Mouse (Mus musculus) thymus, adult 2 months (tissue): ENCODE measurements around the gene Dpf3. TPM values are rescaled to one million over a fixed set of nuclear protein-coding genes. Genes with fewer than 3 reads are reported as not detected.

ENCODE experiments used
- DNase-seq: peaks from one replicate; pipeline ENCODE4 v3.0.0; 2021
- H3K27ac ChIP-seq: fragments of 200-500 bp; 2 replicates; pipeline ENCODE4 v1.5.1; 2012; ENCODE audit warnings: low read length, control low read depth; ENCODE audit not compliant: control insufficient read depth, insufficient read depth
- H3K27me3 ChIP-seq: fragments of 200-500 bp; 2 replicates; pipeline ENCODE4 v1.6.1; 2012; ENCODE audit warnings: mild to moderate bottlenecking, low read length, moderate library complexity, mixed read lengths; ENCODE audit not compliant: control insufficient read depth, insufficient read depth
- H3K36me3 ChIP-seq: fragments of 200-500 bp; 2 replicates; pipeline ENCODE4 v1.6.1; 2012; ENCODE audit warnings: mild to moderate bottlenecking, low read length, moderate library complexity; ENCODE audit not compliant: control insufficient read depth, insufficient read depth
- H3K4me1 ChIP-seq: fragments of 200-500 bp; replicated peaks from 2 replicates; pipeline ENCODE4 v1.6.1; 2012; ENCODE audit warnings: low read length; ENCODE audit not compliant: control insufficient read depth, insufficient read depth
- H3K4me3 ChIP-seq: fragments of 200-500 bp; 2 replicates; pipeline ENCODE4 v1.5.1; 2012; ENCODE audit warnings: mild to moderate bottlenecking, low read length, control low read depth, moderate library complexity; ENCODE audit not compliant: control insufficient read depth, insufficient read depth
- CTCF ChIP-seq: fragments of 200-500 bp; IDR thresholded peaks from 2 replicates; pipeline ENCODE4 v1.5.1; 2012; ENCODE audit warnings: mild to moderate bottlenecking, control low read depth, low read length, moderate library complexity, borderline replicate concordance; ENCODE audit not compliant: control insufficient read depth, poor library complexity, insufficient read depth; ENCODE audit errors: extremely low read depth
- POLR2A ChIP-seq: fragments of 200-500 bp; IDR thresholded peaks from 2 replicates; pipeline ENCODE4 v1.6.1; 2012; ENCODE audit warnings: mild to moderate bottlenecking, low read length, control low read depth, moderate library complexity; ENCODE audit not compliant: control insufficient read depth, poor library complexity, insufficient read depth; ENCODE audit errors: extremely low read depth
- WGBS: fragments of 180-500 bp; shearing (Covaris S2); methylation state at CpG from one replicate; pipeline ENCODE4 v1.1.7; 2018; 5-methylcytosine and 5-hydroxymethylcytosine counted together
- polyA plus RNA-seq: library from polyadenylated mRNA; depleted of rRNA; stranded (reverse); fragments of >200 nt; gene quantifications from 2 replicates; pipeline ENCODE4 v1.2.3, GENCODE M21; 2012

Gene Dpf3
- polyA plus RNA-seq, 1 experiment = 0.65 TPM

DNA sequence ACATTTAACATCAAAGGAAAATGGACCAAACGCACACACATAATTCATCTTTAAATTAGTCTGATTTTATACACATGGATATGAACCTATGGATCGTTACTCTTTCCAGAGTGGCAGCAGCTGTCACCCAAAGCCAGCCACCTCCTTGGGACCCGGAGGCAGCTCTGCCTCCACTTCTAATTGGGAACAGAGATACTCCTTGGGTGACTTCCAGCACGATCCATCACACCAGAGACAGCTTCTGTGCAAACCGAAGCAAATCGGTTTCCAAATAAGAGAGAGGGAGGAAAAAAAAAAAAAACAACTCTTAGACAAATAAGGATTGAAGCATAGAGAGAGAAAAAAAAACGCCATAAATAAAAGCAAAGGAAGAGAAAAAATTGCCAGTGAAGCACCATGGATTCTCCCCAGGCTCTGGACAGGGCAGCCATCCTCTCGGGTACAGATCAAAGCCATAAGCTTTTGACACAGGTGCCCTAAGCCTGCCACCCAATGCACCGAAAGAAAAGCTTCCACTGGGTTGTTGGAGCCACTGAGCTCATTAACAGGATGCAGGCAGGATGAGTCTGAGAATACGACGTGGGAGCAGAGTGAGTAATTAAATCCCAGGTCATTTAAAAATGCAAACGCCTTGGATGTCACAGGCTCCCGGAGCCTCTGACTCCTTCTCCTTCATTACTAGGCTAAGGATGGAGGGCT lies 150.3 kb downstream of the Dpf3 start:
- Histone ChIP-seq H3K4me1 (peaks cover 3% of the 10 kb centered on the region), H3K36me3 (no peaks in the 10 kb centered on the region), H3K27ac (no peak overlapping the region), H3K27me3 (no peaks in the 10 kb centered on the region), H3K4me3 (no peak overlapping the region)
- no peak for TF ChIP-seq CTCF
- TF ChIP-seq POLR2A = no peak
- 64% methylated on average over 13 of the region's 13 CpGs for WGBS
- DNase-seq = no peak

DNA sequence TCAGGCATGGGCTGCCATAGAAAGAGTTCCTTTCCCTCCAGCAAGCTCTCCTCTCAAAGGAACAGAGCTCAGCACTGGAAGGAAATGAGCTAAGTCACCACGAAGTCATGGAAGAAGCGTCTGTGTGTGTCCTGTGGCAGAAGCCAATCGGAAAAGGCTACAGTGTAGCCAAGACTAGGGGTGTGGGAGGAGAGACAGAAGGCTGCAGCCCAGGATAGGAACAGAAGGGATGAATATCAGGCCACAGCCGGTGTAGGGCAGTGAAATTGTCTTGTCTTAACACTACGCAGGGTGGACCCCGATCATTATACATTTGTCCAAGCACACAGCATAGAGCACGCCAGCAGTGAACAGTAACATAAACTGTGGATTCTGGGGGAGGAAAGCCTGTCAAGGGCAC lies 157.5 kb downstream of the Dpf3 start:
- H3K36me3 ChIP-seq = no peaks in the 10 kb centered on the region
- no peaks in the 10 kb centered on the region; the same call in 1 of the 2 replicates for H3K4me1 ChIP-seq
- no peak for DNase-seq
- no peaks in the 10 kb centered on the region for H3K27me3 ChIP-seq
- WGBS = 80% methylated on average over 7 of the region's 7 CpGs
- no peak overlapping the region for H3K27ac ChIP-seq
- no peak overlapping the region for H3K4me3 ChIP-seq
- TF ChIP-seq CTCF (no peak), POLR2A (no peak)

DNA sequence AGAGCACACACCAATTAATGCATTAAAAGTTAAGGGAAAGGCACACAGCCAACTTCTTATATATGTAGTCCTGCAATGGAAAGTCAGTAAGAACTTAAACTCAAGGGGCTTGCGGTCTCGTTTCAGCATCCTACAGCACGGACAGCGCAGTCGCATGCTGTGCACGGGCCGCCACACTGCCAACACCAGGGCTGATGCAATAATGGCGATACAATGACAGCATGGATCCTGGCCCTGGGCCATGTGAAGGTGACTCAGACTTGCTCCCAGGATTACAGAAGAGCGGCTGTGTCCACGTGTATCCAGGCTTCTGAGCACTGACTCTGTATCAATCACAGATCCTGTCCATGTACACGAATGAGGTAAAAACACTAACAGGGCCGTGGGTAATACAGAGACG lies 158.6 kb downstream of the Dpf3 start:
- no peak for DNase-seq
- Histone ChIP-seq H3K27me3 (no peaks in the 10 kb centered on the region), H3K4me1 (no peaks in the 10 kb centered on the region; the same call in 1 of the 2 replicates), H3K36me3 (no peaks in the 10 kb centered on the region), H3K27ac (no peak overlapping the region), H3K4me3 (no peak overlapping the region)
- TF ChIP-seq POLR2A = no peak
- no peak for TF ChIP-seq CTCF
- 93% methylated on average over 13 of the region's 13 CpGs for WGBS

DNA sequence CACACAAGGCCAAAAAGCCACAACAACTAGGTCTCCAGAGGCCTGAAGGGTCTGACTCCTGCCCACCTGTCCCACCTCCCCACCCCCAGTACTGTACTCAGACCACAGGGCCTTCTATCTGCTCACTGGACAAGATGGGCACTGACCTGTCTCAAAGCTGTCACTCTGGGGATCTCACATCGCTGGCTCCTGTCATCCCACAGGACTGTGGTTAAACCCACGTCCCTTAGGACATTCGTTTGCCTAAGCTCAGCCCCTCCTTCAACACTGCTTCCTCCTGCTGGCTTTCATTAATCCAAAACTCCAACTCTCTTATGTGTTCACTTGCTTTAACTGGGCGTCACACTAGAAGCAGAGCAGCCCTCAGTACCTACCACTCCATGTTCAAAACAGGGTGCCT lies 159.0 kb downstream of the Dpf3 start:
- 71% methylated on average over 4 of the region's 4 CpGs for WGBS

DNA sequence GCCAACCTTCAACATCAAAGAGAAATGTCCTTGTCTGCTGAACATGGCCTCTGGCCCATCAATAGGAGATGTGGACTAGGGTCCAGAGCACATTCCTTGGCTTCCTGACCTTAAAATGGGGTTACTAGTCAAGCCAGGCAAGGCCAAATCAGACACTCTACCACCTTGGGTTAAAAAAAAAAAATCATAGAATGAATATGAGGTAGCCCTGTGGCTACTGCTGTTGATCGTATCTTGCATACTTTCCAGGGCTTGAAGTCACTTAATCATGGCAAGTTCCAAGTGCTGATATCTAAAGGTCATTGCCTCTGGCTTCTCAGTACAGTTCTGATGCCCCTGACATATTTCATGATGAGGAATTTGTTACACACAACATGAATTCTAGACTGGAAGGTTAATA lies 160.1 kb downstream of the Dpf3 start:
- TF ChIP-seq CTCF = no peak
- no peak for TF ChIP-seq POLR2A
- DNase-seq = no peak
- Histone ChIP-seq H3K4me3 (no peak overlapping the region), H3K36me3 (no peaks in the 10 kb centered on the region), H3K27me3 (no peaks in the 10 kb centered on the region), H3K27ac (no peak overlapping the region), H3K4me1 (no peaks in the 10 kb centered on the region; the same call in 1 of the 2 replicates)
- 97% methylated on average over 1 of the region's 1 CpGs for WGBS

More for the DNA sequence above, 159.0 kb downstream of the Dpf3 start:
- no peak for DNase-seq
- H3K4me1 ChIP-seq = no peaks in the 10 kb centered on the region; the same call in 1 of the 2 replicates
- H3K27ac ChIP-seq = no peak overlapping the region
- H3K27me3 ChIP-seq = no peaks in the 10 kb centered on the region
- H3K4me3 ChIP-seq = no peak overlapping the region
- TF ChIP-seq POLR2A = no peak
- no peak for TF ChIP-seq CTCF
- H3K36me3 ChIP-seq = no peaks in the 10 kb centered on the region

DNA sequence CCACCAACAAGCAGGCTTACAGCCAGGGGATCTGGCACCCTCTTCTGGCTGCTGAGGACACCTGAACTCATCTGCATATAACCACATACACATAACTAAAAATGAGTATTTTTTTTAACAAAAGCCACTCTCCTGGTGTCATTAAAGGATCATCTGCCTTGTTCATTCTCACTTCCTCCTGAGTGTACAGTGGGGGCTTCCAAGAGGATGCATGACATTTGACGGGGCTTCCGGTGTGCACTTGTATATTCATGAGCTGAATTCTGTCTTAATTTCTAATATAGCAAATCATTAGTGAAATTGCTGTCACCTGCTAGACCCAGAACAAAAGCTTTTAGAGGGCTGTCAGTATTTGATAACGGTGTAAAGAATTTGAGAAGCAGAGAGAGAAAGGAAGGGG lies 166.8 kb downstream of the Dpf3 start:
- no peak for TF ChIP-seq CTCF
- TF ChIP-seq POLR2A = no peak
- Histone ChIP-seq H3K4me3 (no peak overlapping the region), H3K36me3 (no peaks in the 10 kb centered on the region), H3K27ac (no peak overlapping the region), H3K4me1 (no peaks in the 10 kb centered on the region), H3K27me3 (no peaks in the 10 kb centered on the region)
- 92% methylated on average over 3 of the region's 3 CpGs for WGBS
- DNase-seq = no peak
